Mouse (Mus musculus): ENCODE measurements around the gene Hic2.

DNA sequence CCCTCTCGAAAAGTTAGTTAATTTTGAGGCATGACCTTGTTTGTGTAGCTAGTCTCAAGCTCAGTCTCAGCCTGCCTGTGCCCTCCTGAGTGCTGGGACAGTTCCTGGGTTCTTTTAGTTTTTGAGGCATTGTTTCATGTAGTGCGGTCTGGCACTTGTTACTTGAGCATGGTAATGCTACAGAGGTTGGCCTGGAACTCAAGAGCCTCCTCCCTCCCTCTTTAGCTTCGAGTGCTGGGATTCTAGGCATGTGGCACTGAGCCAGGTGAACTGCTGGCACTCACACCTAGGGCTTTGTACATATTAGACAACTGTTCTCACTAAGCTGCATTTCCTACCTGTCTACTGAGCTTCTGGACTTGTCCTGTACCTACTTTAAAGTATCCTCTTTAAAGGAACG lies 14.4 kb downstream of the Hic2 start:
- TF ChIP-seq CTCF (IDR thresholded peaks at IDR 0.05; ENCODE audit: borderline replicate concordance, insufficient read depth, low read depth, low read length), result no peak
- TF ChIP-seq POLR2A (IDR thresholded peaks at IDR 0.05; ENCODE audit: borderline replicate concordance, insufficient read depth, low read length), result no peak
